Mouse (Mus musculus) kidney, adult 18-20 months (tissue): ENCODE results near the gene 3110001I22Rik.
"Not testable (repeated sequence)": the region's sequence is repeated elsewhere in the genome, so short reads cannot be mapped to it uniquely, and the experiment has no call there.

Experiments used
- DNase-seq: peaks from one replicate; pipeline ENCODE4 v3.0.0; 2021

Gene 3110001I22Rik

DNA sequence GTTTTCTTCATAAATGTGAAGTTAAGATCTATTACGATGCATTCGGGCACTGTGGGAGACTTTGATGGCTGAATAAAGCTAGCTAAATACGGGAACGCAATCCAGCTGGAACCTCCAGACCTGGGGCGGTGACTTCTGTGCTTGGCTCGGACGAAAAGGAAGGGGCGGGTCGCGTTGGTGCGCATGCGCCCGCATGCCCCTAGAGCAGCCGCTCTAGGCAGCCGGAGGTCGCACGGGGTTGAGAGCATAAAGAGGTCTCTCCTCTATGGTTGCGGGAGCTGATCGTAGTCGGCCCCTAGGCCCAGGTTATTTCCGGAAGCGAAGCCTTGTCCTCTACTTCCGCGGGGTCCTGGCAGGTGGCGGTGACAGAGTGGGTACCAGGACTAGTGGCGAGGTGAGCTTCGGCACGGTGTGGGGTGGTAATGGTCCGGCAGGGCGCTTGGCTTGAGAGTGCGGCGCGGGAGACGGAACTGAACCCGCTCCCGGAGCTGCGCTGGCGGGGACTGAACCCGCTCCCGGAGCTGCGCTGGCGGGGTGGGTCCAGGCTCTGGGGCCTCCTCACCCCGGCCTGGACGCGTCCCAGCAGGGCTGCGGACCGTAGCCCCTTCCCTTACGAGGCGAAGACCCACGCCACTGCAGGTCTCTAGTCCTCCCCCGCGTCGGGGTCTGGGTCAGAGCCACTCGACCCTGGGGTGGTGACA lies at the start of gene 3110001I22Rik, which contains the start of gene Bfar:
Gene 3110001I22Rik, plus strand, starts transcription at position 245 of the 701 bp plus-strand sequence.
Gene Bfar, plus strand, starts transcription at position 174 of the 701 bp plus-strand sequence.
- peak; percentile 90 for DNase-seq

DNA sequence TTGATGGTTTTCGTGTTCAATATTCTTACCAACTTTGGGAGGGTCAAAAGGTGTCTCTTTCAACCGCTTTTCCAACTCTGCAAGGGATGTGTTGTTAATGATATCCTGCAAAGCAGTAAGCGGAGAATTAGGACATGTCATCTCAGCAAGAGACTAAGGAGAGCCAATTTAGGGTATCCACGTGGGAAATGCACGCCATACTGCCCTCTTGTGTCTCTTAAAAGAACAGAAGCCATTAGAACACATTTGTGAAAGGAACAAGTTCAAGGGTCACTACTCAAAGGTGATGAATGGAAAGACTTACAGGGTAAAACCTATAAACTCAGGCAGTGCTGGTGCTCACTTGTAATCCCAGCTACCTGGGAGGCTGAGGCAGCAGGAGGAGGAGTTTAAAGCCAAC lies 43.4 kb upstream of the 3110001I22Rik start:
- no peak for DNase-seq

DNA sequence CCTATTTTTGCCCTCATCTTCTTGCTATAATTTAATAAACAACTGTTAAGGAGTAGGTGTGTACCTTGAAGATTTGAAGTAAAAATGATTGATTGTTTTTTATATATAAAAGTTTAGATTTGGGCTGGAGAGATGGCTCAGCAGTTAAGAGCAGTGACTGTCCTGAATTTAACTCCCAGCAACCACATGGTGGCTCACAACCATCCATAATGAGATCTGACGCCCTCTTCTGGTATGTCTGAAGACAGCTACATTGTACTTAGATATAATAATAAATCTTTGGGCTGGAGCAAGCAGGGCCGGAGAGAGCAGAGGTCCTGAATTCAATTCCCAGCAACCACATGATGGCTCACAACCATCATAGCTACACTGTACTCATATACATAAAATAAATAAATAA lies 33.5 kb upstream of the 3110001I22Rik start:
- DNase-seq, result not testable (repeated sequence)

DNA sequence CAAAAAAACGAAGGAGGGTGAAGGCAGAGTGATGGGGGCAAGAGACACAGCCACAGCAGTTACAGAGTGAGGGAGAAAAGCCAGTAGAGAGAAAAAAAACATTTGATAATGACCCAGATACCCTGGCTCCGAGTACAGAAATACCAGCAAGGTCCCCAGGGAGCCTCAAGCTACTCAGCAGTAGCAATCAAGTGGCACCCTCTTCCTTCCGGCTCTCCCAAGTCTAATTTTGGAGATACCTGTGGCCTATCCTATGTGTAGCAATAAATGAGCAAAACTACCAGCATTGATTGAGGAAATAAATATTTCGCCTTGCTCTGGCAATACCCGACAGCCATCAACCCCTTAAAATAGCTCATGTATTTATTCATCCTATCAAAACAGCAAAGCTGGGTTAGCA lies 32.2 kb upstream of the 3110001I22Rik start:
- no peak for DNase-seq

DNA sequence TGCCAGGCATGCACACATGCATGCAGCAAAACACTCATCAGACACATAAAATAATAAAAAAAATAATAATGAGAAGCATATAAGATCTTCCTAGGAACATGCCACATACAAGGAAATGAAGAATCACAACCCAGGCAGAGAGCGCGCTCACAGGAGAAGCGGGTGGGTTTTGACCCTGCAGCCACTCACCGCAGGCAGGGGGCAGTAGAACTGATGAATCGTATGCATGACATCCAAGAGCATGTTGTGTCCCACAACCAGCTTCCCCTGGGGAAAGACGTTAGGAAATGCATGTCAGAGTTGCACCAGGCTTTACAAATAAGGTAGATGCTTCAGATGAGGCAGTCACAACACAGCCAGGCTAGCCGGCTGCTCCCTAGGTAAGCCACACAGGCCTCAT lies 31.7 kb upstream of the 3110001I22Rik start:
- DNase-seq, result no peak

DNA sequence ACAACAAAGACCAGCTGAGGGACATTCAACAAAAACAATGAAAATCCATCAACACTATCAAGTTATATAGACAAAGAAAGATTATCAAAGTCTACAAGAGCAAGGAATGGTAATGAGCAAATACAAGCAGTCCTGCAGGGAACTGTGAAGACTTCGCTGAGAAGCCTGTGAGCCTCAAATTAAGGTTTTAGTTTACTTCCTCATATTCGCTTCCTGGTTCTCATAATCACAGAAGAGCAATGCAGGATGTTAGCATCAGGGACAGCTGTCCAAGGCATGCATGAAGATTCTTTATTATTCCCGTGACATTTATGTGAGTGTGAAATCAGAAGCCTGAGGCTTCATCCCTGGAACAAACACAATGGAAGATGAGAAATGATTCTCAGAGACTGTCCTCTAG lies 27.3 kb upstream of the 3110001I22Rik start:
- no peak for DNase-seq

DNA sequence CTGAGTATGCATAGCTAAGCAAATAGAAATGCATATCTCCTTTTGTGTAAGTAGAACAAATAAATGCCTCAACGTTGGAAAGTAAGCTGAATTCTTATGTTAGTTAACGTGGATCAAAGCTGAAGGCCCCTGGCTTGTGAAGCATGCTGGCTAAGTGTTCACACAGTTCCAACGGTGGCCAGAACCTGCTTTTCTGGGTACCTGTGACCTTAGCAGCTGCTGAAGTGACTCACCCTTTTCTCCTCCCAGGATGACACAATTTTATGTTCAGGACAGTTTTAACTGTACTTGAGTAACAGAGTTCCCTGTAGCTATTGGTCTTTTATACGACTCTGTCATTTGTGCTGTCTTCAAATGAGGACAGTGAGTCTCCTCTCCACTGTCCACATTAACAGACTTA lies 25.8 kb upstream of the 3110001I22Rik start:
- DNase-seq, result no peak

DNA sequence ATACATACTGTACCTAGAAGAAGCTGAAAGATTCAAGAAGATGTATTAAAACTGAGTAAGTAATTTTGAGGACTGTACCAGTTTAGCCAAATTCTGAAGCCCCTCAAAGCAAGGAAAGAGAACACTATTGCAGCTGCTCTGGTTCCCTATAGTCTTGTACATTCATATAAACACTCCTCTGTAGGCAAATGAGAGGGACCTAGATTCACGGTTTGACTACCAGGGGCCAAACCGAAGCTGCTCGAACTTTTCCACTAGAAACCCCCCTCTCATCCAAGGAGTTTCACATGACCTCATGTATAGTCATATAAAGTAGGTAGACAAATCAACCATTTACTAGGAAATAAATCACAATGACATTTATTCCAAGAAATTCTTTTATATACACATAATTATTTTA lies 12.8 kb upstream of the 3110001I22Rik start:
- no peak for DNase-seq

DNA sequence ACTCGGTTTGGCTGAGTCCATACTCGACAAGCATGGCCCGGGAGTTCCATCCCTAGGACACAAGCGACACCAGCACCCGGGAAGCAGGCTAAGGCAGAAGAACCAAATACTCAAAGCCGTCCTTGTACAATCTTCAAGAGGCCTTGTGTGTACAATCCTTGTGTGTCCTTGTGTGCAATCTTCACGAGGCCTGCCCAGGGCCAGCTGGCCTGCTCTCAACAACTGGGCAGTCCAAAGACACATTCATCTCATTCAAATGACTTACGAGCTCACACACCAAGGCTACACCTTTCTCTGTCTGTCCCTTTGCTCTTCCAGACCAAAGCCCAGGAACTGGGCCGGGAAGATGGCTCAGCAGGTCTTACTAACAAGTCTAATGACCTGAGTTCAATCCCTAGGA lies 11.0 kb upstream of the 3110001I22Rik start:
- DNase-seq, result no peak

DNA sequence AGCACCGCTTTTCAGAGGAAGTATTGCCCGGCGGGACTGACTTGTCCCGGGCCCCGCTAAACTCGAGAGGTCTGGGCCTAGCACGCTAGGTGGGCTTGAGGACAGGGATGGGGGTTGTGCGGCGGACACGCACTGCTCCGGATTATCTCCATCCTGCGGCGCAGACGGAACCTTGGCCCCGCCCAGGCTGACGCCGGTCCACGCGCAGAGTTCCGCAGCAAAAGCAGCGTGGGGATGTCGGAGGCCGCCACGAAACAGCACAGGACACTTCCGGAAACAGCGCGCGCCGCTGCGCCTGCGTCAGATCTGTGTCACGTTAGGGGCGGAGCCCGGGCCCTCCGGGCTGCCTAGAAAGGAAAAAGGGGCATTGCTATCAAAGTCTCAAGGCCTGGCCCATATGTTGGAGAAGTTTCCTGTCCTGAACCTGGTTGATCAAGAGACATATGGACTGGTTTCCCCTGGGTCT lies 3.8 kb upstream of the 3110001I22Rik start, which contains the start of gene Parn:
Gene Parn, minus strand, starts transcription at position 293 of the 466 bp plus-strand sequence.
- peak; percentile 94 for DNase-seq

DNA sequence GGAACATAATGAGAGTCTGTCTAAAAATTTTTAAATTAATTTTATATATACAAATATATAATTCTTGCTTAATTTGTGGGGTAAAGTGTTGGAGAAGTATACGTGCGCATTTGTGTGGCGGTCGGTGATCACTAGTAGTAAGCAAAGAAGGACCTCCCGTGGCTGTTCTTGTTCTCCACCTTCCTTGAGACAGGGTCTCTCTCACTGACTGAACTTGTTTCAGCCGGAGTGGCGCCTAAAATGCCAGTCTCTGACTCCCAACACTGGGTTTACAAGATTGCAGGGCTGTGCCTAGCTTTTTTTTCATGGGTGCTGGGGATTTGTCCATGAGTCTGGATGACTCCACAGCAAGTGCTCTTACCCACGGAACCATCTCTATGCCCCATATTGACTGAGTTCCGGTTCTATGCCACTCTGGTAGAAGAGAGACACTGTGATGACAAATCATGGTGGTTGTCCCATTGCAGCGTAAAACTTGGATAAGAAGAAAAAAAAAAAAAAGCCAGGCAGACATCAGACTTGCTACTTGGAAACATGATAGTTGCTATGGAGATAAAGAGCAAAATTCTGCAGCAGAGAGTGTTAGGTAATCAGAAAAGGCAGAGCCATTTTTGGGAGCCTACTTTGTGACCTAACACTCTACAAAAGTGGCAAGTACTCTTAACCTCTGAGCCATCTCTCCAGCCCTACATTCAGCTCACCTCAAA lies 3.2 kb upstream of the 3110001I22Rik start:
- peak; percentile 11 for DNase-seq

DNA sequence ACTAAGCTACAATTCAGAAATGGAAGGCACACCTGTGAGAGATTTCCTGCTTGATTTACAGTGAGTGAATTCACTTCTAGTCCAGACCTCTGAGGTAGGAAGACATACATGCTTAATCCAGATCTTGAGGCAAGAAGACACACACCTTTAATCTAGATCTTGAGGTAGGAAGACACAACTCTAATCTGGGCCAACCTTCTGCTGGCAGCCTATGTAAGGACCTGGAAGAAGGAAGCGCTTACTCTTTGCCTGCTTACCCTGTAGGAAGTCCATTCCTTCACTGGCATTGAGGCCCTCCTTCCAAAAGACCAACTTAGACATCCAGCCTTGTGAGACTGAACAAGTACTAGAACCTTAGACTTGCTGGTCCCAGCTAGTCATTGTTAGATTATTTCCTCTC lies 2.4 kb upstream of the 3110001I22Rik start:
- no peak for DNase-seq

DNA sequence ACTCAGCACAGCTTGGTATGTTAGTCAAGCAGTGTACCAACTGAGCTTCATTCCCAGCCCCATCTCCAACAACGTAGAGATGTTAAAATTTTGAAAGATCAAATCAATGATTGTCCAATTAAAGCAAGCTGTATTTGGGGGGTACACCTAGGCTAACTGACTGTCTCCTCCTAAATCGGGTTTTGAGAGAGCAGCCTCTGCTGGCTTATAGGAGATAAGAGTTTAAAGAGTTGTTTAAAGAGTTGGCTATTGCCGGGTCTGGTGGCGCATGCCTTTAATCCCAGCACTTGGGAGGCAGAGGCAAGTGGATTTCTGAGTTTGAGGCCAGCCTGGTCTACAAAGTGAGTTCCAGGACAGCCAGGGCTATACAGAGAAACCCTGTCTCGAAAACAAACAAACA lies 833 bp upstream of the 3110001I22Rik start:
- DNase-seq, result not testable (repeated sequence)

DNA sequence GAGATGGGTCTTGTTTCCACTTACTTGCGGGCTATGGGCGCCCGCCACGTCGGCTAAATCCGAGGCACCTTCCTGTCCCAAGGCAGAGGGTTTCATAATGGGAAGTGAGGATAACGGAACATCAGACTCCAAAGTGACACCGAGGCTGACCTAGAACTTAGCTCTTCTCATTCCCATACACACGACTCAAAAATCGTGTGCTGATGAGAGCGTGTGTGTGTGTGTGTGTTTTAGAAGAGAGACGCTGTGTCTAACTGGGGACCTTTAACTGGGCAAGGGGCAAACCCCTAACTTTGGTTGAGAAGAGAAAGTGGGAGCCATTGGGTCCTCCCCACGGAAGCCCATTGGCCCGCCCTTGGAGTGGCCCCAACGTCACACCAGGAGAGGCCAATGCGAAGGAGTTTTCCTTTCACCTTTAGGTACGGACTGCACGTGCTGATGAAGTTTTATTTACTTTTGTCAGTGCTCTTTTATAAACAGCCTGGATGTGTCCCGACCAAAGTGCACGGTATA lies 713 bp downstream of the 3110001I22Rik start:
- DNase-seq, result peak; percentile 67

DNA sequence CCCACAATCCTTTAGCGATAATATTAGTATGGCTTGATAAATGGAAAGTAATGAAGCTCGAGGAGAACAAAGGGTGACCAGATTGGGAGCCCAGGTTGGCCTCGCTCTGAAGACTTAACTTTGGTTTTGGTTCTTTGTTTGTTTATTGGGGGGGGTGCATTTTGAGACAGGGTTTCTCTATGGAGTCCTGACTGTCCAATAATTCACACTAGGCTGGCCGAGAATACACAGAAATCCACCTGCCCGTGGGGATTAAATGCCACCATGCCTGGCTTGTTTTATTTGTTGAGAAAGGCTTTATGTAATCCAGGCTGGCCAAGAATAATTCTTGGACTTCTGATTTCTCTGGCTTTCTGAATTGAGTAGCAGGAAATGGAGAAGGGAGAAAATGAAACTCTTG lies 1.4 kb downstream of the 3110001I22Rik start:
- DNase-seq, result no peak

DNA sequence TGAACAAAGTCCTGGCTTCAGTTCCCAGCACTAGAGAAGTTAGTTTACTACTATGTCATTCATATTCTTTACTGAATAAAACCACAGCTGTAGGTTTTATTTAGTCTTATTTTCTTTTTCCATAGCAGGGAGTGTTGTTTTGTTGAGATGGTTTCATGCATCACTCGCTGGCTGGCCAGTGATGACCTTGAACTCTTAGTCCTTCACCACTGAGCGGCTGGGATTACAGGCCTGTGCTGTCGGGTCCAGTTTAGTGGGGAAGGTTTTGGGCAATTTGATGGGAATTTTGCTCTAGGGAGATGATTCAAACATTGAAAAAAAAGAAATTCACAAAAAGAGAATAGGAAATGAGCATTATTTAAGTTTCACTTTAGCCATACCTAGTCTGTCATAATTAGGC lies 2.8 kb downstream of the 3110001I22Rik start:
- DNase-seq, result no peak

DNA sequence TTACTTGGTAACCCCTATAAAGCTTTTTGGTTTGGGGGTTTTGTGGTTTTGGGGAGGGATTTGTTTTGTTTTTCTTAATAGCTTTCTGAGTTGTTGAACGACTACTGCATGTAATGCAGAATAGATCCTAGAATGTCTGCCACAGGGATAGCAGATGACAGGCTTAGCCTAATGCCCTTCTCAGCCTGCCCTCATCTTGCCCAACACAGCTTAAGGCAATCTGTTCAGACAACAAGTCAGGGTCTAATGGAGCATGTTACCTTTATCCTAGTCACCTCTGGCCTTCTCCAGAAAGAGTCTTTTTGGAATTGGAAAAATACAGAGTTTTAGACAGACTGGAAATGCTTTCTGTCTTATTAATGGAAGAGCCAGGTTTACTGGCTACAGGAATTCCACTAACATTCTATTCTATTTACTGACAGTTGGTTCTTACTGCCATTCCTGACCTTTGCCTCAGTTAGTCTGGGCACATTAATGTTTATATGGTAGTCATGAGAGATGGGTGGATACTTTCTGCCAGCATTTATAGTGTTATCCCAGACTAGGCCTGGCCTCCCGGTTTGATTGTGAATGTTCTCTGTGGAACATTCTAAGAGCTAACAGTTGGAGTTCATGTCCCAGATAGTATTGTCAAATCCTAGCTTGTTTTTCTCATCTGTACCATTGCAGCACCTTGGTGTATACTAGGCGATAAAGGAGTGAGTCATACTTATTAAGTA lies 7.0 kb downstream of the 3110001I22Rik start:
- DNase-seq, result no peak

DNA sequence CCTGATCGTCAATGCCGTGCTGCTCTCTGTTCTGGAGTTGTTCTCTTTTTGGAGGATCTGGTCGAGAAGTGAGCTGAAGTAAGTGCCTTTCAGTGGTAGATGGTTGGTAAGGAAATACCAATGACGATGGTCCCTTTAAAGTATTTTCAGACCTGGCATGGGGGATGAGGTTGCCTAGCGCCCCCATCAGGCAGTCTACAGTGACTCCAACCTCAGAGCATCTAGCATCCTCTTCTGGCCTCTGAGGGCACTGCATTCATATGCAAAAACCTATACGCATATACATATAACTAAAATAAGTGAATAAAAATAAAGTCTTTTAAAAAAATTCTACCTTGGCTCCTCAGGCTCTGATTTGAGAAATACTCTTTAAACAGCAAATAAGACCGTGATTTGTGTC lies 27.3 kb downstream of the 3110001I22Rik start:
- DNase-seq, result no peak

DNA sequence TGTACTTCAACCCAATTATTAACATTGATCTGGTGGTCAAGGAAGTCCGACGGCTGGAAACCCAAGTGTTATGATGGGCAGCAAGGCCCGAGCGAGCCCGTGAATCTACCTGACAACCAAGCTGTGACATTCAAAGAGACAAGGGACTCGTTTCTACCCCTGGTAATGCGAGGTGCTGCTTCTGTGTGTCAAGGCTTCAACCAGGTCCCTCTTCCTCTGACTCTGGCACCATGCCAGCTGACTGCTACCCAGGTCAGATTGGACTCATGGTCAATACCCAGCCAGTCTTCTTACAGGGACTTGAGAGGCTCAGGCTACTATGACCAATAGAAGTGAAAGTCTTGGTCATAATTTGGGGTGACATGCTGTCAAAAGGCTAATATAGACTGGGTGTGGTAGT lies 30.5 kb downstream of the 3110001I22Rik start:
- DNase-seq, result peak; percentile 13

DNA sequence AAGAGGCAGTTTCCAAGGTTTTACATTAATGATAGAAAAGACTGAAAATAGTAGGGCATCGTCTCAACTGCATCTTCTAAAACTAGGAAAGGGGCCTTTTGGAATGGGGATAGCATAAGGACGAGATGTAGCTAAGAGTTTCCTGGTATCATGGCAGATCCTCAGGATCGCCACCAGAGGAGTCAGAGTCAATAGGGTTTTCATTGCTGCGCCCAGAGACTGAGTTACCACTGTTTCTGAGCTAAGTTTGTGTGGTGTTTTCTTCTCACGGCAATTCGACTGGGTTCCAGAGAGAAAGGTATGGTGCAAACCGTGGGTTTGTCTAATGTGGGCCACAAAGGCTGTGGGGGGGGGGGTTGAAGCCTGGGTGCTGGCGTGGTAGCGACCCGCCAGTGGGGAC lies 32.9 kb downstream of the 3110001I22Rik start:
- DNase-seq, result no peak

DNA sequence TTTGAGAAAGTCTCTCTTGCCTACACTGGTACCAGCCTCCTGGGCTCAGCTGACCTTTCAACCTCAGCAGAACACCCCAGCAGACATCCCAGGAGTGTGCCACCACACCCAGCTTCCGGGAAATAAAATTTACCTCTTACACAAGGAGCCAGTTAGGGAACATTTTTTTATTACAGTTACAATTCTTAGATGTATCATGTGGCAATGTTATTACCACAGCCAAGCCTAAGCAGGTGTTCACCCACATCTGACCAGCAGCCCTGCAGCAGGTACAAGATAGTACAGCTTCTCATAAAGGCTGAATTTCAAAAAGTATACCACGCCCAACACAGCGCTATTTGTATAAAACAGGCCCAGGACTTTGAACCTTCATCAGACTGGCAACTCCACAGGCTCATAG lies 43.2 kb downstream of the 3110001I22Rik start:
- no peak for DNase-seq

DNA sequence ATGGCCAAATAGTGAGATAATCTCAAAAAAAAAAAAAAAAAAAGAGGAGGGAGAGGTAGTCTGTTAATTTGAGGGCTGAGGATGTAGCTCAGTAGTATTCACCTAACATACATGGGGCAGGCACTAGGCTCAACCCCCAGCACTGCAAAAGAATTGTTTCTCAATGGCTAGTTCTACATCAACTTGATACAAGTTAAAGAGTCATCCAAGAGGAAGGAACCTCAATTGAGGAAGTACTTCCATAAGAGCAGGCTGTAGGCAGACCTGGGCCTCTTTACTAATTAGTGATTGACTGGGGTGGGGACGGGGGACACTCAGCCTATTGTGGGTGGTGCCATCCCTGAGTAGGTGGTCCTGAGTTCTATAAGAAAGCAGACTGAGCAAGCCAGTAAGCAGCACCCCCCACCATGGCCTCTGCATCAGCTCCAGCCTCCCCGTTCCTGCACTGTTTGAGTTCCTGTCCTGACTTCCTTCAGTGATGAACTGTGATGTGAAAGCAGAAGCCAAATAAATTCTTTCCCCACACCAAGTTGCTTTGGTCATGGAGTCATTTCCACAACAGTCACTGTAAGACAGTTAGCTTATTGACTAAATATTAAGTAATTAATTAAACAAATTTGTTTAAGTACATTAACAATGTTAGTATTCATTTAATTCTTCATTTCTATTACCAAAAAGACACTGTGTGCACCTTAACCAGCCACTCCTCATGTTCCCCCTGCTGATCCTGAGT lies 45.3 kb downstream of the 3110001I22Rik start:
- no peak for DNase-seq

DNA sequence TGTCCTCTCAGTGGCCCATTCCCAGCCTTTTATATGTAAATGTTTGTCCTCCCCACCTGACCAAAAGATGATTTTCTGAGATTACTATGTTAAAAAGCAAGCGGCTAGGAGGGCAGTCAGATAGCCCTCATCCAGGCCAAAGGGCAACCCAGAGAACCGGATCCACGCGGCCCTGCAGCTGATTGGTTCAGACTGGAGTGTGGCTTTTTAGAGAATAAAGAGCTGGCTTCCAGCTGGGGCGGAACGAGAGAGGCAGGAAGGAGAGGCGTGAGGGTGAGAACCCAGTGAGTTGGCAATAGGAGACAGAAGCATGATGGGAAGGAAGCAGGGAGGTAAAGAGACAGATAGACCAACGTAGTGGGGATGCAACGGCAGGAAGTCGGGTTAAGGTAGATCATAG lies 51.2 kb downstream of the 3110001I22Rik start:
- DNase-seq, result no peak
